Mouse (Mus musculus): ENCODE measurements around the gene Dapp1. TPM values are rescaled to one million over a fixed set of nuclear protein-coding genes. Genes with fewer than 3 reads are reported as not detected.
"Not testable (repeated sequence)": the region's sequence is repeated elsewhere in the genome, so short reads cannot be mapped to it uniquely, and the experiment has no call there.

Gene Dapp1
- polyA plus RNA-seq, 1 experiment from 2014 or later: 4.1 TPM

DNA sequence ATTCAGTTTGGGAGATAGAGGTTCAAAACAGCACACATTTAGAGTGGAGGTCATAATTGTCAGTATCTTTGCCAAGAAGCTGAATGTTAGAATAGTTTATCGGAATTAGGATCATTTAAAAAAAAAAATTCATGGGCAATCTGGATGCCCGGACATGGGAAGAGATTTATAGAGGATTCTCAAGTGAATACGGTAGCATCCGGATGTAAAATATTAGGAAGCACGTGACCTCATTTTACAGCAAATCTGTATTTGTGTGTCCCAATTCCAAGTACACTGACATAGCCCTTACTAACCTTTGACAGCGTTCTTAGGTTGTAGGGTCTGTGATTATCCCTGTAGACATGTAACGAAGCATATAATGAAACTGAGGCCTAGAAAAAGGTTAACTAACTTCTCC is 61.9 kb downstream of the Dapp1 start:
- H3K4me3 ChIP-seq (replicated peaks; ENCODE audit: low read length): peak overlapping the region; percentile 84
- H3K27ac ChIP-seq (ENCODE audit: low read length): no peak overlapping the region
- peaks cover 18% of the 10 kb centered on the region for H3K4me1 ChIP-seq (replicated peaks; ENCODE audit: control insufficient read depth, insufficient read depth, low read length)
- WGBS: 90% methylated on average over 7 of the region's 7 CpGs
- peak overlapping the region; percentile 87 for H3K9ac ChIP-seq (replicated peaks; ENCODE audit: low read depth, low read length)
- no peak for ATAC-seq
- H3K27me3 ChIP-seq (replicated peaks; ENCODE audit: control insufficient read depth, insufficient read depth, low read length): no peaks in the 10 kb centered on the region
- no peaks in the 10 kb centered on the region for H3K9me3 ChIP-seq (ENCODE audit: control insufficient read depth, low read length)
- peak overlapping the region; percentile 83 for H3K4me2 ChIP-seq (ENCODE audit: low read length)
- H3K36me3 ChIP-seq (ENCODE audit: control insufficient read depth, insufficient read depth): peaks cover 11% of the 10 kb centered on the region; the same call in 1 of the 2 replicates

DNA sequence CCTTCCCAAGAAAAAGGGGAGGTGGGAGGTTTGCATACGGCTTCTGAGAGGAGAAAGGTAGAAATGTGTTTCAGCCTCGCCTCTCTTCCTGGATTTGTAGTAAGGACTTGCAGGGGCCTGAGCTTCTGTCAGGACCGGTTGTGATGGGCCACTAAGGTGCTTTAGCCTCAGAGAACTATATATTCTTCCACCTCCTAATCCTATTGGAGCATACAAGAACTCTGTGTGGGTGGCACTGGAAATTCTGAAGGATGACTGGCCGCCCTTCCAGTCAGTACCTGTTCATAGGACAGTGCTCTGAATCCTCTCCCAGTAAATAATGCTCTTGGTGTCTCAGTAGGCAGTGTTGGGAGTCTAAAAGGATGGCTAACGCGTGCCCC is 62.4 kb downstream of the Dapp1 start:
- peak overlapping the region; percentile 83 for H3K4me2 ChIP-seq (ENCODE audit: low read length)
- peak; percentile 29 for ATAC-seq
- 15% methylated on average over 6 of the region's 6 CpGs for WGBS
- H3K4me1 ChIP-seq (replicated peaks; ENCODE audit: control insufficient read depth, insufficient read depth, low read length): peaks cover 18% of the 10 kb centered on the region
- H3K27ac ChIP-seq (ENCODE audit: low read length): peak overlapping the region; percentile 84
- peak overlapping the region; percentile 84 for H3K4me3 ChIP-seq (replicated peaks; ENCODE audit: low read length)
- peak overlapping the region; percentile 87 for H3K9ac ChIP-seq (replicated peaks; ENCODE audit: low read depth, low read length)
- no peaks in the 10 kb centered on the region for H3K9me3 ChIP-seq (ENCODE audit: control insufficient read depth, low read length)
- H3K27me3 ChIP-seq (replicated peaks; ENCODE audit: control insufficient read depth, insufficient read depth, low read length): no peaks in the 10 kb centered on the region
- peaks cover 11% of the 10 kb centered on the region; the same call in 1 of the 2 replicates for H3K36me3 ChIP-seq (ENCODE audit: control insufficient read depth, insufficient read depth)

- WGBS: under 1% methylated on average over 47 of the region's 47 CpGs
- peak within 1 kb of the TSS; percentile 87 for H3K9ac ChIP-seq (replicated peaks; ENCODE audit: low read depth, low read length)
- H3K9me3 ChIP-seq (ENCODE audit: control insufficient read depth, low read length): no peaks in the 10 kb centered on the region
- peak within 1 kb of the TSS; percentile 84 for H3K4me3 ChIP-seq (replicated peaks; ENCODE audit: low read length)
- H3K4me2 ChIP-seq (ENCODE audit: low read length): peak within 1 kb of the TSS; percentile 89
- peak; percentile 94 for ATAC-seq
- H3K4me1 ChIP-seq (replicated peaks; ENCODE audit: control insufficient read depth, insufficient read depth, low read length): peaks cover 18% of the 10 kb centered on the region
- H3K36me3 ChIP-seq (ENCODE audit: control insufficient read depth, insufficient read depth): peaks cover 9% of the 10 kb centered on the region; the same call in 1 of the 2 replicates
- H3K27ac ChIP-seq (ENCODE audit: low read length): peak within 1 kb of the TSS; percentile 84
- H3K27me3 ChIP-seq (replicated peaks; ENCODE audit: control insufficient read depth, insufficient read depth, low read length): no peaks in the 10 kb centered on the region
Measured at GRCm38 (mm10) chr3:137918172-137918931, 63.0 kb downstream of the Dapp1 start, which contains the start of gene Lamtor3. Gene Lamtor3 (plus strand): TSS chr3:137918506.

DNA sequence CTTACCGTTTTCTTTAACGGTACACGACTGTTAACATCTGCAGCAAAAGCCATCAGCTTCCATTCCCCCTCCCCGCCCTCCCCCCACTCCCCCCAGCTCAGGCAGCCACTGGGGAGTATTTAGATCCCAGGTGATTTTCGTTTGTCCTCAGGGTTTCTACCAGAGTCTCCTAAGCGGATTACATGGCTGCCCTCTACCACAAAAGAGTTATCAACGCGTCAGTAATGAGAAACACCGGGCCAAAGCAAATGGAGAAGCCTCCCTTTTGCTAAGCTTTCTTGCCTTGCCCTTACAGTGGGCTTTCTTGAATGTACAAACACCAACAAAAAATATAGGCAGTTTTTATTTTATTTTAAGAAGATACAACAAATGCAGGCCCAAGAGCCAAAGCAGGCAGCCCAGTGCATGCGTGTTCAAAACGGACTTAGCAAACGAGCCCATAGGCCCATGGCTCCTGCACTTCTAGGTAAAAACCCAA is 63.6 kb downstream of the Dapp1 start:
- Histone ChIP-seq H3K4me3 (replicated peaks; ENCODE audit: low read length) (peak overlapping the region; percentile 84), H3K9me3 (ENCODE audit: control insufficient read depth, low read length) (no peaks in the 10 kb centered on the region), H3K36me3 (ENCODE audit: control insufficient read depth, insufficient read depth) (peaks cover 9% of the 10 kb centered on the region; the same call in 1 of the 2 replicates), H3K27me3 (replicated peaks; ENCODE audit: control insufficient read depth, insufficient read depth, low read length) (no peaks in the 10 kb centered on the region), H3K9ac (replicated peaks; ENCODE audit: low read depth, low read length) (peak overlapping the region; percentile 87), H3K4me2 (ENCODE audit: low read length) (peak overlapping the region; percentile 89), H3K4me1 (replicated peaks; ENCODE audit: control insufficient read depth, insufficient read depth, low read length) (peaks cover 18% of the 10 kb centered on the region), H3K27ac (ENCODE audit: low read length) (peak overlapping the region; percentile 84)
- ATAC-seq: peak; percentile 17
- WGBS: 6% methylated on average over 12 of the region's 12 CpGs

- not testable (repeated sequence) for H3K9ac ChIP-seq (replicated peaks; ENCODE audit: low read depth, low read length); H3K4me3 ChIP-seq (replicated peaks; ENCODE audit: low read length); H3K36me3 ChIP-seq (ENCODE audit: control insufficient read depth, insufficient read depth); H3K27ac ChIP-seq (ENCODE audit: low read length); H3K9me3 ChIP-seq (ENCODE audit: control insufficient read depth, low read length); H3K4me2 ChIP-seq (ENCODE audit: low read length); H3K27me3 ChIP-seq (replicated peaks; ENCODE audit: control insufficient read depth, insufficient read depth, low read length); ATAC-seq
- H3K4me1 ChIP-seq (replicated peaks; ENCODE audit: control insufficient read depth, insufficient read depth, low read length): peaks cover 17% of the 10 kb centered on the region
- WGBS: no CpG with 5 or more reads among the region's 1 CpGs
Measured at GRCm38 (mm10) chr3:137914567-137914966, 66.8 kb downstream of the Dapp1 start.

- no peaks in the 10 kb centered on the region for H3K9me3 ChIP-seq (ENCODE audit: control insufficient read depth, low read length)
- ATAC-seq: no peak
- H3K4me2 ChIP-seq (ENCODE audit: low read length): no peak overlapping the region
- WGBS: 80% methylated on average over 2 of the region's 2 CpGs
- H3K9ac ChIP-seq (replicated peaks; ENCODE audit: low read depth, low read length): no peak overlapping the region
- no peak overlapping the region for H3K27ac ChIP-seq (ENCODE audit: low read length)
- H3K4me3 ChIP-seq (replicated peaks; ENCODE audit: low read length): no peak overlapping the region
- peaks cover 9% of the 10 kb centered on the region; the same call in 1 of the 2 replicates for H3K4me1 ChIP-seq (replicated peaks; ENCODE audit: control insufficient read depth, insufficient read depth, low read length)
- no peaks in the 10 kb centered on the region for H3K27me3 ChIP-seq (replicated peaks; ENCODE audit: control insufficient read depth, insufficient read depth, low read length)
- H3K36me3 ChIP-seq (ENCODE audit: control insufficient read depth, insufficient read depth): no peaks in the 10 kb centered on the region
Measured at GRCm38 (mm10) chr3:137913093-137913492, 68.3 kb downstream of the Dapp1 start.

GRCm38 (mm10) chr3:137900149-137900548 is 81.2 kb downstream of the Dapp1 start:
- H3K27ac ChIP-seq (ENCODE audit: low read length): no peak overlapping the region
- H3K4me2 ChIP-seq (ENCODE audit: low read length): peak overlapping the region; percentile 10; the same call in 1 of the 2 replicates
- no peaks in the 10 kb centered on the region for H3K9me3 ChIP-seq (ENCODE audit: control insufficient read depth, low read length)
- H3K9ac ChIP-seq (replicated peaks; ENCODE audit: low read depth, low read length): no peak overlapping the region
- H3K27me3 ChIP-seq (replicated peaks; ENCODE audit: control insufficient read depth, insufficient read depth, low read length): no peaks in the 10 kb centered on the region
- no peak overlapping the region for H3K4me3 ChIP-seq (replicated peaks; ENCODE audit: low read length)
- 32% methylated on average over 10 of the region's 10 CpGs for WGBS
- peaks cover 8% of the 10 kb centered on the region for H3K4me1 ChIP-seq (replicated peaks; ENCODE audit: control insufficient read depth, insufficient read depth, low read length)
- 0 out of 2 replicates have a peak, but pooled peaks cover under 1% of the 10 kb centered on the region for H3K36me3 ChIP-seq (ENCODE audit: control insufficient read depth, insufficient read depth)
- ATAC-seq: peak; percentile 64; the same call in 1 of the 2 replicates

DNA sequence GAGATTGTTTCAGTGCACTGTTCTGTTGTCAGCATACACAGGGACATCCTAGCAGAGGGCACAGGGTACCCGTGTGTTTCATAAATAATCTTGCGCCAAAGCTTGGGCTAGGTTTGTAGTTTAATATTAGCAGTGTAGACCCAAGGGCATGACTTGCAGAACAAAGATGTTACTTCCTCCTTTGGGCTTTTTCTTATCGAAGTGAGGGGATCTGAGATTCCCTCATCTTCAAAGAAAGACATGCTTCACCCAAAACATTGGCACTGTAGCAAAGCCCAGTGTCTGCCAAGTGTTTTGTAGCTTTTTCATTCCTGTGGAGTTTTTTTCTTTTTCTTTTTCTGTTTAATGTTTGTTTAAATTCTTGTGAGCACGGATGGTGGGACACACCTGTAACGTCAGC is 83.7 kb downstream of the Dapp1 start:
- Histone ChIP-seq H3K9ac (replicated peaks; ENCODE audit: low read depth, low read length) (no peak overlapping the region), H3K27ac (ENCODE audit: low read length) (no peak overlapping the region), H3K36me3 (ENCODE audit: control insufficient read depth, insufficient read depth) (0 out of 2 replicates have a peak, but pooled peaks cover 4% of the 10 kb centered on the region), H3K4me1 (replicated peaks; ENCODE audit: control insufficient read depth, insufficient read depth, low read length) (peaks cover 8% of the 10 kb centered on the region), H3K9me3 (ENCODE audit: control insufficient read depth, low read length) (no peaks in the 10 kb centered on the region), H3K27me3 (replicated peaks; ENCODE audit: control insufficient read depth, insufficient read depth, low read length) (no peaks in the 10 kb centered on the region), H3K4me3 (replicated peaks; ENCODE audit: low read length) (no peak overlapping the region), H3K4me2 (ENCODE audit: low read length) (no peak overlapping the region)
- no peak for ATAC-seq
- WGBS: 84% methylated on average over 5 of the region's 5 CpGs

DNA sequence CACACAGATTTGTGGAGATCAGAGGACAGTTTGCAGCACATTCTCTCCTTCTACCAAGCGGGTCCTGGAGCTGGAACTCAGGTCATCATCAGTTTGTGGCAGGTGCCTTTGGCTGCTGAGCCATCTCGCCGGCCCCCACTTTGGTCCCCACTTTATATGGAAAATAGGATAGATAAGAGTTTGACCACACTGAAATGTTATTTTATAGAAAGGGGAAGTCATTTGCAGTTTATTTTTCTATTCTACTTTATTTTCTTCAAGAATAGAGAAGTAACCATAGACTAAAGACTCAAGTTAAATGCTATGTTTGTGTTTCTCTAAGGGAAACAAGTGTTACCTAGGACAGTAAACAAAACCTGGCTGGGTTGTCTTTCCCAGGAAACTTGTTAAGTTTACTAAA is 84.5 kb downstream of the Dapp1 start:
- H3K36me3 ChIP-seq (ENCODE audit: control insufficient read depth, insufficient read depth): 0 out of 2 replicates have a peak, but pooled peaks cover 4% of the 10 kb centered on the region
- H3K4me3 ChIP-seq (replicated peaks; ENCODE audit: low read length): no peak overlapping the region
- no peak overlapping the region for H3K9ac ChIP-seq (replicated peaks; ENCODE audit: low read depth, low read length)
- H3K27me3 ChIP-seq (replicated peaks; ENCODE audit: control insufficient read depth, insufficient read depth, low read length): no peaks in the 10 kb centered on the region
- no peak overlapping the region for H3K27ac ChIP-seq (ENCODE audit: low read length)
- H3K4me2 ChIP-seq (ENCODE audit: low read length): no peak overlapping the region
- no peak for ATAC-seq
- H3K4me1 ChIP-seq (replicated peaks; ENCODE audit: control insufficient read depth, insufficient read depth, low read length): peaks cover 8% of the 10 kb centered on the region
- WGBS: 99% methylated on average over 3 of the region's 3 CpGs
- no peaks in the 10 kb centered on the region for H3K9me3 ChIP-seq (ENCODE audit: control insufficient read depth, low read length)

All from forebrain, embryonic 16.5 days (tissue).